Mouse (Mus musculus) limb, embryonic 13.5 days (tissue): ENCODE measurements around the gene Ttc30a2. TPM values are rescaled to one million over a fixed set of nuclear protein-coding genes. Genes with fewer than 3 reads are reported as not detected.

Source experiments
- polyA plus RNA-seq: library from polyadenylated mRNA; unstranded; fragments of >200 nt; fragmentation: Nextera tagmentation; extraction: Ambion mirVana; gene quantifications from 2 replicates; pipeline ENCODE4 v1.2.1, GENCODE M21; 2015

Gene Ttc30a2
- polyA plus RNA-seq, 1 experiment from 2014 or later, result 0.42 TPM

Other genes with a start within 250 kb of the Ttc30a2 start
- gene Agps, start 146.0 kb downstream of the Ttc30a2 start, polyA plus RNA-seq, result 30.7 and 37.9 TPM in 2 replicates
- gene Ttc30b, start 39.6 kb downstream of the Ttc30a2 start, polyA plus RNA-seq, result 10.3 TPM in 2 replicates
- 8.4 and 9.3 TPM in 2 replicates for gene Ttc30a1, start 3.8 kb upstream of the Ttc30a2 start, polyA plus RNA-seq